Mouse (Mus musculus): Measurements from ENCODE around the gene Foxk1.

The Foxk1 gene

DNA sequence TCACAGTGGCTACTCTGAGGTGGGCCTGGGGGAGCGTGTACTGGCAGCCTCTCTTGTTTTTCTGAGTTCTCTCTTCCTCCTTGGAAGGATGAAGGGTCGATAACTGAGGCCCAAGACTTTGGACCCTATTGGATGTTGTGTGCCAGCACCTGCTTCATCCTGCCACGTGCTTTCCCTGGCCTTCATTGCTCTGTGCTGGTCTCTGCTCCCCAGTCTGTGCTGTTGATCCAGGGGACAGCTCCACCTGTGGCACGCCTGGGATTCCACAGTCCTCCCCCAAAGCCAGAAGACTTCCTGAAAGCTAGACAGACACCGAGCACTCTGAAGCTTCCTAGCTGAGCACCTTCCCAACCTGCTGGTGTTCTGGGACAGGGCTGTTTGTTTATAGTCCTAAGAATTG, 20.6 kb downstream of the Foxk1 start:
- no peak for DNase-seq

DNA sequence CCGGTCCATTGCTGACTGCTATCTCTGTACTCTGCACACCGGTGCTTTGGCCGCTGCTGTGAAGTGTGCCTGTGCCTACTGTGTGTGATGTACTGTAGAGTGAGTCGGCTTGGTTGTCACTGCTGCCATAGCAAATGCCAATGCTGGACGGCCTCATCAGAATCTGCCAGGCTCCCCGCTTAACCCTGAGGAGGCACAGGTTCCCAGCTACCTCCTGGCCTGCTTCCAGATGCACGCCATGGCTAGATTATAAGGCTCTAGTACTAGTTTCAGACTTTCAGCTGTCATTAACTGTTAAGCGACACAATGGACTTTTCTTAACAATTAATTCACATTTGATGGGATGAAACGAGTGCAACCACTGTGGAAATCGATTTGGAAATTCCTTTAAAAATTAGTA, 21.8 kb downstream of the Foxk1 start:
- no peak for DNase-seq

DNA sequence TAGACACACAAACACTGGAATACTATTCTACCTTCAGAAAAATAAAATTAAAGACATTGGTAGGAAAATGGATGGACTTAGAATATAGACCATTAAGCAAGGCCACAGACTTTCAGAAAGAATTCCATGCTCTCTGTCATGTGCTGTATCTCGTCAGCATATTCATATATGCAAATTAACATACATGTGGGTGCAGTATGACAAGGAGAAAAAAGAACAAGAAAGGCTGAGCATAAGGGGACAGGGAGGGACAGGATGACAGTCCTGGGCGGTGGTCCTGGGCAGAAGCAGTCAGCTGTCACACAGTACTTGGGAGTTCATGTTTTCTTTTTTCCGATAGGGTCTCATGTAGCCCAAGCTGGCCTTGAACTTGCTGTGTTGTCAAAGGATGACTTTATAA, 22.4 kb downstream of the Foxk1 start:
- no peak for DNase-seq

DNA sequence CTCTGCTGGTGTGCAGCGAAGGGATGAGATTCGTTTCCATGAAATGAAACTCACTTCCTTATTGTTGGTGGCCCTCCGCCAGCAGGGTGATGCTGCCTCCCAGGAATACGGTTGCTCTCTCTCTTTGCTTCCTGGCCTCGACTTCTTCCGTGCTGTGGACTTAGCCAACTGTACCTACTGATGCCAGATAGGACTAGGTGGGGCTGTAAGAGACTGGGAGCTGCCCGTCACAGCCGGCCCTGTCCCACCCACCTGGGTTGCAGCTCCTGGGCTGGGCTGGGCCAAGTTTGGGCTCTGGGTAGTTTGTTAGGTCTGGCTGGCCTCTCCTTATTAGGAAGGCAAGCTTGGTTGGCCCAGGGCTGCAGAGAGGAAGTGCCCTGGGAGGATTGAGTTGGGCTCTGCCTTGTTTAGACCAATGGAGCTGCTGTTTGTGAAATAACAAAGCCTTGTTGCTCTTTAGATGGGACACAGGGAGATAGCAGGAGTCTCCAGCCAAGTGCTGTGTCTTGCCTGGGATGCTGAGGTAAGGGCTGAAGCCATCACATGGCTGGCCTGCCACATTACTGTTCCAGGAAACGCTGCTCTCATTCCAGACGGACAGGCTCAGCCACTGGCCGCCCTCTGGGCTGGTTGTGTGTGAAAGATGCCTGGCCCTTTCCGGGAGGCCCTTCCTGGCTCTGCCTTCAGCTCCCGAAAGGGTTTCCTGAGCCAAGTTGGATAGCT, 23.5 kb downstream of the Foxk1 start:
- no peak for DNase-seq

DNA sequence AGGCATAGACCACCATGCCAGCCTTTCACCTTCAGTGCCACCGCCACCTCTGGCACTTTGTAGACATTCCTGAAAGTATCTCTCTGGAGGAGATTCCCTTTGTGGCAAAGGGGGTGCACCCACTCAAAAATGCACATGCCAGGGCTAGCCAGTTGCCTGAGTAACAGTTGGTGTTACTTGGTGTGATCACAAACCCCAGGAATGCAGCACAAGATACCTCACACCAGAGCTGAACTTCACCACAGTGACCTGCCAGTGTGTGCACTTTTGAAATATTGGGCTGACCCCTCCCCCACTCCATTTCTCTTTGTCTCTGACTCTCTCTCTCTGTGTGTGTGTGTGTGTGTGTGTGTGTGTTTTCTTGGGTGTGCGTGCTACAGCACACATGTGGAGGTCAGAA, 25.2 kb downstream of the Foxk1 start:
- DNase-seq, result no peak

DNA sequence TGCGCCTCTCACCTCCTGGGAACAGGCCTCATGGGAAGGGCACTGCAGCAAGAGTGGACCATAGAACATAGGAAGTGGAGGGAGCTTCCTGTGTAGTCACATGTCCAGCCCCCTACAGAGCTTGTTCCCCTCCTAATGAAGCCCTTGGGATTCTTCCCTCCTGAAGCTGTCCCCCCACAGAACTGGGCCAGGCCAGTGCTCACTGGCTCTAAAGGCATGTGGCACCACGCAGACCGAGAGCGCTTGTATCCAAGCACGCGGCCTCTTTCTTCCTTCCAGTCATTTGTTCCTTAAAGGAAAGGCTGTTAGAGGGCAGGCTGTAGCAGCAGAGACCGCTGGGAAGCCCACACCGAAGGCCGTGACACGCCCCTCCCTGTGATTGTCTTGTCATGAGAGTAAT, 26.6 kb downstream of the Foxk1 start:
- DNase-seq, result no peak

DNA sequence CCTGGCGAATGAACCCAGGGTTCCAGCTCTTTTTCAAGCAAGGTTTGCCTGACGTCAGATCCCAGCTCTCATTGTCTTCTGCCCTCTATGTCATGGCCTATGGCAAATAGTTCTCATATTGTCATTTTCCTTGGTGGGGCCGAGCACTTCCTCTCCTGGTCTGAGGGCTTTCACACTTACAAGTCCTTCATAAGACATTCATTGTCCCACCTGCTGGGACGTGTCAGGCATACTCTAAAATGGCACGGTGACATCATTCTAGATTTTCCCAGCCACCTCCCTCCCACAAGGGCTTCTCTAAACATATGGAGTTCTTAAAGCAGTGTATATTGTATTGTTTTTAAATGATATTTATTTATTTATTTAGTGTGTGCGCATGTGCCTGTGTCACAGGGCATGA, 27.4 kb downstream of the Foxk1 start:
- DNase-seq, result no peak

DNA sequence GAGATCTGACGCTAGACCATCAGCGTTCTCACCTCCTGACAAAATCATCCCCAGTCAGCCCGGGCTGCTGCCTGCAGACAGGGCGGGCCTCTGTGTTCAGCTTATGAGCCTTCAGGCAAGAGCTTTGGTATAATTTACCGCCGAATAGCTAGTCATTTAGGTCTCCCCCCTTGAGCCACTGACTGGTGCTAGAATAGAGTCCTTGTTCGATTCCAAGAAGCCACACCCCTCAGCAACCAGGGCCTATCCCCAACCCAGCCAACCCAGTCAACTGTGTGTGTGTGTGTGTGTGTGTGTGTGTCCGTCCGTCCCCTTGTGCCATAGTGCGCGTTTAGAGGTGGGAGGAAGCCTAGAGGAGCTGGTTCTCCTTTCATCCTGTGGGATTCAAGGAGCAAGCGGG, 29.7 kb downstream of the Foxk1 start:
- no peak for DNase-seq

DNA sequence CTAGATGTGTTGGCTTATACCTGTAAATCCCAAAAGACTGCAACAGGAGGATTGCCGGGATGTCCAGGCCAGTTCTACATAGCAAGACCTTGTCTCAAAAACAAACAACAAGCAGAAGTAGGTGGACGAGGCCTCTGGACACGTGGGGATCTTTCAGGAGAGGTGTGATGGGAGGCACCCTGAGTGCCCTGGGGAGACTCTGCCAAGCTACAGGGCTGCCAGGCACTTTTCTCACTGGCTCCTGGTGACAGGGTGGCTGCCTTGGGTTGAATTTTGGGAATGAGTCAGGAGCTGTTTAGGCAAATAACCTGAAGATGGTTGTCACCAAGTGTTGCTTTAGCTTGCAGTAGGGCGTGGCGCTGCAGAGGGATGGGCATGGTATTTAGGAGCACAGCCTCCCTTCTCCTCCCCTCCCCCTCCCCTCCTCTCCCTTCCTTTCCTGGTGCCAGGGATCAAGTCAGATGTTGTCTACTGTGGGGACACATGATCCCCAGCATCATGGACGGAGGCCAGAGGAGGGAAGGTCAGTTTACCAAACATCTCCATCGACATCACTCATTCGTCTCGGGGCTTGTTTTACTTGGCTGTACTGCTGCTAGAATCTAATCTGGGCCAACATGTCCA, 30.6 kb downstream of the Foxk1 start:
- DNase-seq, result no peak

DNA sequence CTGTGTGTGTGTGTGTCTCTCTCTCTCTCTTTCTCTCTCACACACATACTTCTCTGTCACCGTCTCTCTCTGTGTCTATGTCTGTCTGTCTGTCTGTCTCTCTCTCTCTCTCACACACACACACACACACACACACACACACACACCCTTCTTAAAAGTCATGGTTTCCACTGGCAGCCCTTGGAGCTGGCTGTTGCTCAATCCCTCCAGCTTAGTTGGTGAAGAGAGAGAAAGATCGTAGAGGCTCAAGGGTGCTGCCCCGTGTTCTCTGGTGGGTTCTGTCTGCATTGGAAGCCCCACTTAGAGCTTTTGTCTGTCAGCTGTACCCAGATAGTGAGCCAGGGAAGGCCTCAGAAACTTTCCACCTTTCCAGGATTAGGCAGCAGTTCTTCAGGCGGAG, 31.4 kb downstream of the Foxk1 start:
- no peak for DNase-seq

DNA sequence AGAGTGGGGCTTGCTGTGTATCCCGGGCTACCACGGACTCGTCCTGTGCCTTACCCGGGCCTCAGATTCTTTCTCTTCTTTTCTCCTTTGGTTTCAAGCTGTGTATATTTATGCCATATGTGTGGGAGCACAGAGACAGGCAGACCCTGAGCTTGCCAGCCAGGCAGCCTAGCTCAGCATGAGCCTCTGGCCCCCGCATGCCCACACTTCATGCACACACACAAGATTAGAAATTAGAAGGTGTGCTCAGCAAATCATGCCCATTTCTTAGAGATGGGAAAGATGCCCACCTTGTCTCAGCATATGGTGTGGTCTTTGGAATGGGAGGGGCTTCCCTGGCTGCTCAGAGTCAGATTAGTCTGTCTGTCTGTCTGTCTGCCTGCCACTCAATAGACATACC, 32.8 kb downstream of the Foxk1 start:
- DNase-seq, result peak; percentile 81

DNA sequence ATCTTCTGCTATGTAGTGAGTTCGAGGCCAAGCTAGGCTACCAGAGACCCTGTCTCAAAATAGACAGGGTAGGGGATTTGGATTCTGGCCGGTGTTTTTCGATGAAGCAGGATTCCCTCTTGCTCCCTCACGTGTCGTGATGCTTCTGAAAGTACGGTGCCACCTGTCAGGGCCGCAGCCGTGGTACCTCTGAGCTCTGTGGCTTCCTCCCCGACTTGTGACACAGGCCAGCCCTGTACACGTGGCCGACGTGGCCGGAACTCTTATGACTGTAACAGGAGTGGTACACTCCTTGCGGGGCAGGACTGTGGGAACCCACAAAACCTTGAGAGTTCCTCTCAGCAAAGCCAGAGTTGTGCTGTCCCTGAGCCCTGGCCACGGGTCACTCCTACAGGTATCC, 34.4 kb downstream of the Foxk1 start:
- DNase-seq, result no peak

DNA sequence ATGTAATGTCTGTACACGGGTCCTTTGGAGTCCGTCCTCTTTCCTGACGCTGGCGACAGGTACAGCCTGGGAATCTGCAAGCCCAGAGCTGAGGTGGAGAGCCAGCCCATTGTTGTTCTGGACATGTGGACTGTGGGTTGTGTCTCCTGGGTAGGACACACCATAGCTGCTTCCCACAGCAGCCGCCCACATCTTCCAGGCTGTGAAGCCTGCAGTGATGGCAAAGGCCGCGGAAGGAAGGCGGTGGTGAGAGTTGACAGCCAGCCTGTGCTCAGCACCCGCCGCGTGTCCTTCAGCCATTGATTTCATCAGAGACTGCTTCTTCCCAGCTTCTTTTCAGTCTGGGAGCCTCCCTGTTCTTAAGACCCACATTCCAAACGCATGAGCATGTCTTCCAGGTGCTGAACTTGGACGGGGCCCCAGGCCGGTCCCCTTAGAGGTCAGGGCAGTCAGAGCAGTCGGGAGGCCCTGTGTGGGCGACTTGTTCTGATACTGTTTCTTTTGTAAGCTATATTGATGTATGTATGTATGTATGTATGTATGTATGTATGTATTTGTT, 37.2 kb downstream of the Foxk1 start:
- peak; percentile 85 for DNase-seq

DNA sequence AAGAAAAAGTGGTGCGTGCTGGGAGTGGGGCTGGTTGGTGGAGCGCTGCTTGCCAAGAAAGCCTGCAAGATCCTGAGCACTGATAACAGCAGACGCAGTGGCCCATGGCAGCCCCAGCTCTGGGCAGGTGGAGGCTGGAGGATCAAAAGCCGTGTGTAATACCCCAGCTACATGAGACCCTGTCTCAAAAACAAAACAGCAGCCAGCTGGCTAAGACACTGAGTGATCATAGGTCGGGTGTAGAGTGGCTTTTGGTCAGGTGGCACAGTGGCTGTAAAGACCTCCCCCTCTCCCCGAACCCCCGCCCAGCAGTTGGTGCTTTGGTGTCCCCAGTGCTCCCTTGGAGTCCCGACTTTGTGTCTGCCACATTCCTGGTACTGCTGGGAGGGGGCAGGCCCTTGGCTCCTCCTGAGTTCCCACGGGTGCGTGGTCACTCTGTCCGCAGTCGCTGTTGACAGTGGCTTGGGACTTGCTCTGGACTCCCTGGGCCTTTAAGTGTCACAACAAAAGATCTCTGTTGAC, 38.7 kb downstream of the Foxk1 start:
- no peak for DNase-seq

DNA sequence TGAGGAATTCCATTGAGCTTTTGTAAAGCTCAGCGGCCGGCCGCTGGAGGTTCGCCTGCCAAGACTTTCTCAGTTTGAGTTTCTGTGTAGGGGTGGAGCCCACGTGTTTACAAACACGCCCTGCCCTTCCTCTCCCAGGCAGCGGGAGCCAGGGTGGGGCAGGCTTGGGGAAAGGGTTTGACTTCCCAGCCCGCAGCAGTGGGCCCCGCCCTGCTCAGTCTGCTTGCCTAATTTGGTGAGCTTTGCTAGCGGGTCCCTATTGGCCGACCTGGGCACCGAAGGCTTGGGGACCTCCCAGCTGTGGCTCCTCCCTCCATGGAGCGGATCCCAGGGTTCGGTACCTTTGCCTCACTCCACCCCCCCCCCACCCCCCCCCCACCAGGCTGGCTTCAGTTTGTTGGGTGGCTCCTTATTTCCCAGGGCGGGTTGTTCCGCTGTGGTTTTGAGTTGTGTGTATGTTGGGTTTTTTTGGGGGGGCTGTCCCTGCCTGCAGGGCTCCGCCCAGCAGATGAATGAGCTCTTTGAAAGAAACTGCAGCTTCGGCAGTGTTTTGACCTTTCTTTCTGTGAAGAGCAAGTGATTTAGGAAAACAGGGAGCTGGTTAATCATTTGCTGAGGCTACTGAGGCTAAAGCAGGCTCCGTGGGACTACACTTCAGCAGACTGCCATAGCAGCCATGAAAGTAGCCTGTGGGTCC, 39.3 kb downstream of the Foxk1 start:
- DNase-seq, result peak; percentile 78

DNA sequence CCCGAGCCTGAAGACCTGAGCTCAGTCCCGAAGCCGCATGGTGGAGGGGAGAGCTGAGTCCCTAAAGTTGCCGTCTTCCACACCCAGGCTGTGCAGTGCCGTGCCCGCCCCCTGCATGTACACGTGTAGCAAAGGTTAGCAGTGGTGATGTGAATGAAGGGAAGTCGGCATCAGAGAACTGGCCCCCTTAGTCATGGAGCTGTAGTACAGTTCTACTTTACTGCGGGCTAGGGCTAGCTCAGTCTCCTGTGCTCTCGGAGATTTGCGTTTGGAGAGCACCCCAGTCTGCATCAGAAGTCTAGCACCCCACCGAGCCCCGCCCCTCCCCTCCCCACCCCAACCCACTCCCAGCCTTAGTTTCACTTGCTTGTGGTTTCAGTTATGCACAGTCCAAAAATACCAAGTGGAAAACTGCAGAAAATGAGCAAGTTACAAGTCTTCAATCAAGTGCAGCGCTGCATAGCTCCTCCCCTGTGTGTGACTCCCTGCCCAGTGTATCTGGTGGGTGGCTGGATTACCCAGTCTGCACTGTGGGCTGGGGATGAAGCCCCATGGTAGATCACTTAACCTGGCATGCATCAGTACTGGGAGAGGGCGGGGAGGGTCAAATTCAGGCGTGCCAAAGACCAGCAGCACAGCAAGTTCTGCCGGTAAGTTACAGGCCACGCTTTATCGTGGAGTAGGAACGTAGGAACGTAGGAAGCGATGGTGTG, 40.2 kb downstream of the Foxk1 start:
- no peak for DNase-seq

DNA sequence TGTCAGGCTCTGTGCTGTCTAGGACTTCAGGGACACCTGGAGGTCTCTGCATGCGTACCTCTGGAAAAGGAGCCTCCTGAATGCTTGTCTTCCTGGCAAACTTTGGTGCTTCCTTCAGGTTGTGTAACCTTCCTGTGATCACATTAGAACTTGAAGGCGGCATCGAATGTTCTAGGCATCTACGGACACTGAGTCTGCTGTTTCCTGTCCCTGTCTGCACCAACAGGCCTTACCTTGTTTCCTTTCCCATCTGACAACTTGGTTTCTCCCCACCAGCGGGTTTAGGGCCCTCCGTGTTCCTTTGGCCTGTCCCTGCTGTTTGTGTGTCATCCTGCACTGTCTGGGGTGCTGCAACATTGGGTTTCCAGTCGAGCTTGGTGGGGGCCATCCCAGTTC, 40.7 kb downstream of the Foxk1 start:
- no peak for DNase-seq

DNA sequence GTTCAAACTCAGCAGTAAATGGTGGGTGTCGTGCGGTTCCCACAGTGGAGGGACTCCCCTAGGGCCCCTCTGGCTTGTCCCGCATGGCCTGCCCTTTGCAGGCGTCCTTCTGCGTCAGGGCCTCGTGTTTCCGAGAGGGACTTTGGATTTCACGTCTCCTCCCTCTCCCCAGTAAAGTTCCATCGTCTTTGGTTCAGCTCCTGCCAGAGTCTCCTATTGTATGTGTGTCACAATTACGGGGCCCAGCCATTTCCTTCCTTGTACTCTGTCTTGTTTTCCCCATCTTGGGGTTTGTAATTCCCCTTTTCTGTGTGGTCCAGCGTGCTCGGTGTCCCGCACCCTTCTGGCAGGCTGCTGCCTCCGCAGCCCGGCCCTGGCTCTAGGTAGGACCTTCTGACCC, 42.2 kb downstream of the Foxk1 start:
- DNase-seq, result no peak

DNA sequence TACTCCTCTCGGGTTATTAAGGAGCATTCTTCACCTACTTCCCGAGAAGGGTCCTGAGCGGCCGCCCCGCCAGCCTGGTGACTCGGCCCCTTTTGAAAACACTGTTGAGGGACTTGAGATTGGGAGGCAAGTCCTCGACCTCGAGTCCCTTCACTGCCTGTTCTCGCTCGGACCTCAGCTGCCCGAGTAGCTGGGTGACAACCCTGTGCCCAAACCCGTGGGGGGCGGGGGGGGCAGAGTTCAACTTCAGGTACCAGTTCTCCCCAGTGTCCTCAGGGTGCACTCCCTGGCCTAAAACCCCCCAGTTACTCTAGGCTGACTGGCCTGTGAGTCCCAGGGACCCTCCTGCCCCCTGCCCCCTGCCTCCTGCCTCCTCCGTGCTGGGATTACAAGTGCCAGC, 42.7 kb downstream of the Foxk1 start:
- DNase-seq, result no peak

DNA sequence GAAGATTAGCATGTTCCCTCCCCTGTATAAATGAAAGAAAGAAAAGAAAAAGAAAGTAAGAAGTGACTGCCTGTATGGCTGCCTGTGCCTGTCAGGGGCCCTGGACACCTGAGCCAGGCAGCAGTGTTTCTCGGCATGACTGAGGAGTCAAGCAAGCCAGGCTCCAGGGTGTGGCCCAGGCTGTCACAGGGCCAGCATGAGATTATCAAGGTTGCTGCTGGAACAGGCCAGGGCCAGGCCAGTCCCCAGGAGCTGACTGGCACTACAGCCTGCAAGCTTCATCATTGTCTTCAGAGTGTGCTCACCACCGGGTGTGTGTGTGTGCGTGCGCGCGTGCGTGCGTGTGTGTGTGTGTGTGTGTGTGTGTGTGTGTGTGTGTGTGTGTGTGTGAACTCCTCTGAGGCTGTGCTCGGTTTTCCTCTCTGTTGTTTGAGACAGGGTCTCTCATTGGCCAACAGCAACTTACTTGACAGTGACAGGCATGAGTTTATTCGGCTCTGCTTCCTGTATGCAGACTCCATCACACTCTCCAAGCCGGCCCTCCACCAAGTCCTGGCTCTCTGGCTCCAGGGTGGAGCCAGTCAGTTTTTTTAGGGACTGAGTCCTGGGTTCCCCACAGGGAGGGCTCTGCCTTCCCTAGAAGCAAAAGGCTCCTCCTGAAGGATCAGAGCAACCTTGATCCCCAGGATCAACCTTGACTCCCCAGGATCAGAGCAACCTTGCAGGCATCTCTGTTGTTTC, 43.7 kb downstream of the Foxk1 start:
- DNase-seq, result no peak

DNA sequence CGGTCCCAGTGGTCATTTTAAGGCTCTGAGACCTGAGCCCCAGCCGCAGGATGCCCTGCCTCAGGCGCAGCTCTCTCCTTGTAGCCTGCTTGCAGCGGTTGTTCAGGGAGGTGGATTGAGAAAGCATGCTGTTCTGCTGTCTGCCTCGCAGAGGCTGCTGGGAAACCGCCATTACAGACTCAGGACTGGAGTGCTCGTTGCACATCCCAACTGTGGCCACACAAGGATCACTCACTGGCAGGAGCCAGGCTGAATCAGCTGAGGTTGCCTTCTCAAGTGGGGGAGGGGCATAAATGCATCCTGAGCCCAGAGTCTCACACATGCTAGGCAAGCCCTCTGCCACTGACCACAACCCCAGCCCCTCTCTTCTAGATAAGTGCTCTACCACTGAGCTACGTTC, 44.4 kb downstream of the Foxk1 start:
- no peak for DNase-seq

DNA sequence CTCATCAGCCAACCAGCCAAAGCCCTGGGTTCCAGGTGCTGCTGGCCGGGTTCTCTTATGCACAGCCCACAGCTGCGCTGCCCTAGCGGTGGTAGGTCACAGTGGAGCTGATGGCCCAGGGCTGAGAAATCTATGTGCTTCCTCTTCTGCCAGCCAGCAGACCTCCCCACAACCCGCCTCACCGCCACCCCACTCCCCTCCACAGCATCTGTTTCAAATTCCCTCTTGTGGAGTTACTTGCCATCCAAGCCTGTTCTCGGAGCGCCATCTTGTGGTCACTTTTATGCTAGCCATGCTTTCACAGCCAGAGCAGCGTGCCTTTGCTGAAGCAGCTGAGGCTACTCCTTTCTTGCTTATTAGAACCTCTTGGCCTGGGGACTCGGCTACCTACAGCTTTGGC, 46.8 kb downstream of the Foxk1 start:
- peak; percentile 86 for DNase-seq

Data from right cerebral cortex, adult 18-20 months (tissue).